Mouse (Mus musculus) T-helper 1 cell (primary cell): ENCODE measurements around the gene Kcnj3.

ENCODE experiments used
- in situ Hi-C: fragments of 300-600 bp; cut with MboI, MseI; formaldehyde crosslinking; loops from one replicate; pipeline ENCODE4 v1.15.1; 2025; ENCODE audit warnings: high pct_unique_total_duplicates

Kcnj3 gene

DNA sequence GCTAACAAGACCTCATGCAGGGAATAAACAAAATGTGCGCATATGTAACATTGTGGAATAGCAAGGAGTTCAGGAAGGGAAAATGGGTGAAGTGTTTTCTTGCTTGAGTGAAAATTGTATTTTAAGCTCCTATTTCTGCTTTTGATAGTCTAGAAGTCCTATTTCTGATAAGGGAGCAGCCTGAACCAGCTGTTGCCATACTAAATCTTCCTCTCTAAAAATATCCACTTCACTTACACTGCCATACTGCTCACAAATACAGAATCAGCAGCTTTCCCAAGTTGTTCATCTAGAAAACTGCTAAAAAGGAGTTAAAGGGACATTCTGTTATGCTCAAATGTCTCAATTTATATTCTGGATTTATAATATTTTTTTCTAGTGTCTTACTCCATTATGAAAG lies 69.9 kb downstream of the Kcnj3 start:
- in situ Hi-C loops: no loop called here

- in situ Hi-C loops: no loop called here
Measured at GRCm38 (mm10) chr2:55517297-55517696, 81.5 kb downstream of the Kcnj3 start.

DNA sequence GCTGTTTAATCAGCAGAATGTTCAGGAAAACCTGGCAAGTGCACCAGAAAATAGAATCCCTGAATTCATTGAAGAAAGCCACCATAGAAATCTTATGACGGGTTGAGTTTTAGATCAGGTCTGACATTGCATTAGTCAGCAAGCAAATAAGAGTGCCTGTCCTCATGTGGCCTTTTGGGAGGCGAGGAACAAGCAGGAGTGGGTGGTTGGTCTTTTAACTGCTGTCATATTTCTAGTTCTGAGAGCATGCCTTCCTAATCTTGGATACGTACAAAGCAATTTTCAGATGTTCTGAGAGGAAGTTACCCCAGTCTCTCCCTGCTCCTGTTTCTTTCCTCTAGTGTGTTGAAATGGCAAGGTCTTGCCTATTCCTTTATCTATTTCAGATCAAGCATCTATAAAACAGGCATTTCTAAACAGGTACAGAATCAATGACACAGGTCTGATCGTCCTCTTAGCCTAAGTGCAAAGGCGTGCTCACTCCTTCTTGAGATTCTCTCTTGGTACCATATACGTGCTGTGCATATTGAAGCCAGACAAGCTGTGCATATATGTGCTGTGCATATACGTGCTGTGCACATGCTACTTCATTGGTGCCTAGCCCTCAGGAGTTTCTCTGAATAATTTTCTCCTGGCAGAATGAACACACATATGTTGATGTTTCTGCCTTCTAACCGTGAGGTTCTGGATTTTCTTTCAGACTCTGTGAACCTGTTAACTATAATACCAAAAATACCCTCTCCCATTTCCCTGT lies 97.1 kb downstream of the Kcnj3 start:
- in situ Hi-C loops: no loop called here

- in situ Hi-C loops: no loop called here
Measured at GRCm38 (mm10) chr2:55534946-55535345, 99.2 kb downstream of the Kcnj3 start.

DNA sequence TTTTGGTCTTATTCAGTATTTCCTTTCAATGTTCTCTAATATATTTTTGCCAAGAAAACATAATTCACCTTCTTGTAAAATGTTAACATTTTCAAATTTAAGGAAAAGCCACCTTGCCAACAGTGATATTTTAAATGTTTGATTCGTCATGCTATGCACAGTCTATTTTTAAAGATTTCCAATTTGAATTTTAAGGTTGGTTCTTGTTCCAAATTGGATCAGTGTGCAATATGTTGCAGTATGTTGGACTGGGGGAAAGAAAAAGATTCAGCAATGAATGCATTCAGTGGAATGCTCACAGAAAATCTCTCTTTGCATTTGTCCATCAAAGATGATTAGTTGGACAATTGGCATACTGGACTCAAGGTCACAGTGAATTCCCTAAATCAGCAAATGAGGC lies 99.7 kb downstream of the Kcnj3 start:
- in situ Hi-C loops: no loop called here

GRCm38 (mm10) chr2:55547612-55548011 lies 111.8 kb downstream of the Kcnj3 start:
- in situ Hi-C loops: no loop called here

GRCm38 (mm10) chr2:55558368-55558985 lies 122.7 kb downstream of the Kcnj3 start:
- in situ Hi-C loops: no loop called here

- in situ Hi-C loops: no loop called here
Measured at GRCm38 (mm10) chr2:55569291-55569690, 133.5 kb downstream of the Kcnj3 start.

DNA sequence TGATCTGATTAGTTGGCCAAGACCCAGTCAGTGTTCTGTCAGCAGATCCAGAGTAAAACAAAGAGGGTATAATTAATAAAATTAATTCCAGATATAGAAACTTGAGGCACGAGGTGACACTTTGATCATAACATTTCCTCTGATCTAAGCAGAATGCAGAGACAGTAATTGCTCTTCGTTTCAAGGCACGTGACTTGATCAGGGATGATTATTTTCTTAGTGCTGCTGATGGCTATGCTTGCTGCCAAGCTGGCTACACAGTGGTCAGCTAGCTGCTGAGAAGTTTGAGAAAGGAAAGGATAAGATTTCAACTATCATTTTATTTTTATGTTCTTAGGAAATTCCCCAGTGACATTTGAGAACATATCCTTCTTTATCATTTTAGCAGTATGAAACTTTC lies 135.7 kb downstream of the Kcnj3 start:
- in situ Hi-C loops: no loop called here

DNA sequence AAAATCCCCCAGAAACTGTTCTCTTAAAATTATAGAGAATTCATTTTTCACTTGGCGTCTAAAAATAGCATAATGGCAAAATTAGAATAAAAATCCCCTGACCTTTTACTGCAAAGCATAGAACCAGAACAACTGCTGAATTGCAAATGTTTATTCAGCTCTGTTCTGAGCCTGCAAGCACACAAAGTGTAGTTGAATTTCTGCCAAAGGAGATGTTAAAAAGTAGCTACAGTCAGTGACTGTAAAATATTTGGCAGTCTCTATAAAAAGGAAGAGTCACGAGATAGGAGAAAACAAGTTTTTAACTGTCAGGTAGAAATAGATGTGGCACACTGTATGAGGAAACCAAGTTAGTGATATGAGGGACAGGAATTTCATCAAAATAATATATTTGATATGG lies 144.5 kb downstream of the Kcnj3 start:
- in situ Hi-C loops: no loop called here

DNA sequence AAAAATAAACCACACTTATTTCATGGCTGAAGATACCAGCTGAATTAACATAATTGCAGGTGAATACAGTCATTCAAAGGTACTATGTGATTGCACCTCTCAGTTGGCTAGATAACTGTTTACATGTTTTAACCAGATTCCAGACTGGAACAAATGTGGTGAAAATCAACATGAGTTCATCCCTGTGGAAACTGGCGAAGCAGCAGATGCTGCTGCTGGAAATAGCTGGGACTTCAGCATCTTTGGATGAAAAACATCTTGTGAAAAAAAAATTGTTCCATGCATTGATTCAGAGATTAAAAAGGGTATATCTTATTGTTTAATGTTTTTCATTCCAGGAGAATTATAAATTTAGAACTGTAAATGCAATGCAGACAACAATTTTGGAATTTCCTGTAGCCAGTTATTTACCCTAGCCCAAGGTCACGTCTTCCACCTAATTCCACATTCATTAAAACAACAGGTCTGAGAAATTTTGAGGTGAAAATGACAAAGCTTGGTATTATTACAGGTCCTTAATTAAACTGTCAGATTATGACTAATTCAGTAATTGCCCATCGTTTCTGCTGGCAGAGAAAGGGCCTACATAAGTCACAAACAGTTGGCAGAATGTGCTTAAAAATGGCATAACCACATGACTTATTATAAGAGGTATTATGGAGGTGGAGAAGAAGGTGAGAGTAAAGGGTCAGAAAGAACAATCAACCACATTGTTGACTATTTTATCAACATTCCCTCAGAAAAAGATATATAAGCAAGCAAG lies 155.6 kb downstream of the Kcnj3 start:
- in situ Hi-C loops: no loop called here
